Mouse (Mus musculus) G1E (cell line): ENCODE measurements around the gene Phactr3.

Source experiments
- CTCF ChIP-seq: IDR thresholded peaks from 2 replicates; pipeline ENCODE4 v1.5.1; 2012; ENCODE audit warnings: low read depth, low read length, inconsistent platforms, mixed read lengths
- GATA2 ChIP-seq: IDR thresholded peaks from 2 replicates; pipeline ENCODE4 v1.6.1; 2012; ENCODE audit warnings: low read depth, low read length, inconsistent platforms, borderline replicate concordance
- TAL1 ChIP-seq: conservative IDR thresholded peaks from 2 replicates; pipeline ENCODE4 v1.6.1; 2012; ENCODE audit warnings: low read depth, low read length, inconsistent platforms, mixed read lengths

- TF ChIP-seq TAL1 (no peak), CTCF (no peak), GATA2 (no peak)
Measured at GRCm38 (mm10) chr2:178188988-178189387, 70.2 kb downstream of the Phactr3 start.
